Mouse (Mus musculus): ENCODE data around the gene Olfr18.
"Not testable (repeated sequence)": the region's sequence is repeated elsewhere in the genome, so short reads cannot be mapped to it uniquely, and the experiment has no call there.

Gene Olfr18

GRCm38 (mm10) chr9:20335994-20336393, at the start of gene Olfr18:
Gene Olfr18, minus strand, starts transcription at chr9:20336094.
- CTCF ChIA-PET: no interaction called here

GRCm38 (mm10) chr9:20385343-20385703, 49.4 kb upstream of the Olfr18 start:
- CTCF ChIA-PET: no interaction called here

DNA sequence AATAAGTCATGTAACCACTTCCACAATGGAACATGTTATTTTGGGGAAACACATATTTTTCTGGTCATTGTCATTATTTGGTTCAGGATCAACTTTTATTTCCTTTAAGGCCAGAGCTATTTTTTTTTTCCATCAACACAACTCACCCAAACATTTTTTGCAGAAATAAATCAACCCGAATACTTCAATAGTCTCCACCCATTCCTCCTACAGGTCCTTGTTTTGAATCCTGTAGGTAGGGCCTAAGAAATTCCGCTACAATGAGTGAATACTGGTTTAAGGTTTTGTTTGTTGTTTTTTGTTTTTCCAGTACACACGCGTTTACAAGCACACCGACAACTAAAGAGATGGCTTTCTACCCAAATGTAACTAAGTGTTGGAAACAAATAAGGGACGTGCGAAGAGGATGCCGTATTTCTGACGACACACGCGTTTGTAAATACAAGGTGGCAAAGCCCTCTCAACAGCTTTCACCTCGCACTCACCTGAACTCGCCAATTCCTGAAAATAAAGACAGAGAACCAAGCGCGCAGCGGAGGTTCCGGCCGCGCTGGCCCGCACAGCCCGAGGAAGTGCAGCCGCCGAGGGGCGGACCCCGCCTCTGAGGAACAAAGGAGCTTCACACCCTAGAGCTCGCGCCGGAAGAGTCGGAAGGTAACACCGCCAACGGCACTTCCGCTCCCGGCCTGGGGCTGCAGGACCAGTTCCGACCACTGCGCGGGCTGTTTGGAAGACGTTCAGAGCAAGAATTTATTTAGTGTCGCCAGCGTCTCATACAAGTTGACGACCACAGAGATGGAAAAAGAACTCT, 48.8 kb upstream of the Olfr18 start, which contains the start of gene Zfp560:
TSS of gene Zfp560 (minus strand) at position 646 of the 811 bp plus-strand sequence.
- CTCF ChIA-PET: no interaction called here

DNA sequence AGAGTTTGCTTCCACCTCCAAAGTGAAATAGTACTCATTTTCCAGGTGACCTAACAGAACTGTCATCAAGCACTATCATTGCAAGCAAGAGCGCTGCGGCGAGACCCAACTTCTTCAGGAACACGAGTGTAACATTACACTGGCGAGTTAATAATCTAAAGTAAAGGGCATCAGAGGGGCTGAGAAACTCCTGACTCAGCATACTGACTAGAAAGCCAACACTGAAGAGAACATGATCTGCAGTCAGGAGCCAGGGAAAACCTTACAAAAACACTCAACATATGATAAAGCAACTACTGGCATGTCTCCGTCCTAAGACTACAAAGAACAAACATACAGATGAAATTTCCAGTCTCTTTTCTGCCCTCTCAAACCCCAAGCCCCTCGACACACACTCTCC, 47.8 kb upstream of the Olfr18 start:
- CTCF ChIA-PET: no interaction called here

- CTCF ChIA-PET: no interaction called here
These were observed 38.8 kb upstream of the Olfr18 start for GRCm38 (mm10) chr9:20374712-20375111.

GRCm38 (mm10) chr9:20367311-20367710, 31.4 kb upstream of the Olfr18 start:
- CTCF ChIA-PET: no interaction called here

DNA sequence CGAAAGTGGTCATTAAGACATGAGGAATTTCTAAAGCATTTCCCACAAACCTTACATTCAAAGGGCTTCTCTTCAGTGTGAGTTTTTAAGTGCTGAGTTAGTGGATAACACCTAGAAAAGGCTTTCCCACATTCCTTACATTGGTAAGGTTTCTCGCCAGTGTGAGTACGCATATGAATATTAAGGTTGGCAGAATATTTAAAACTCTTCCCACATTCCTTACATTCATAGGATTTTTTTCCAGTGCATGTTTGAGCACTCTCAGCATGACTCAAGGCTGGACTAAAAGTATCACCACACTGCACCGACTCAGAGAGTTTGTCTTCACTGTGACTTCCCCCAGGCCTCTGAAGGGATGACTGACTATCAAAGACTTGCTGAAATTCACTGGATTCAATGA, 12.6 kb upstream of the Olfr18 start:
- CTCF ChIA-PET: no interaction called here

DNA sequence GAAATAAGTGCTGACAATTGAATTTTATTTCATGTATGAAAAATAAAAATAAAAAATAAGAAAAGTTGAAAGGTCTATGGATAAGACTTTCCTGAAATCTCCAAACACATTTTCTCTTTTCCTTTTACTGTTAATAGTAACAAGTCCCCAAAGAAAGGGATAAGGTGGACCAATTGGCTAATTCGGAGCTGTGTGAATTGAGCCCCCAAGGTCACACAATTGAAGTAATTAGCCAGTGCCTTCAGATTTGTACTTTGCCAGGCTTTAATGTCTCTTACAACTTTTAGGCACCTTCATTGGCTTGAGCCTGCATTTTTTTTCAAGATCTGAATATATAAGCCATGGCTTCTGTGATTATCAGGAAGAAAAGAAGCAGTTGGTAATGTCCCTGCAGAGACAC, 37.7 kb downstream of the Olfr18 start, which contains the start of gene Olfr873:
TSS of gene Olfr873 (plus strand) at position 301 of the 400 bp plus-strand sequence.
- CTCF ChIA-PET: no interaction called here

GRCm38 (mm10) chr9:20295562-20295961, 40.3 kb downstream of the Olfr18 start:
- CTCF ChIA-PET: not testable (repeated sequence)

DNA sequence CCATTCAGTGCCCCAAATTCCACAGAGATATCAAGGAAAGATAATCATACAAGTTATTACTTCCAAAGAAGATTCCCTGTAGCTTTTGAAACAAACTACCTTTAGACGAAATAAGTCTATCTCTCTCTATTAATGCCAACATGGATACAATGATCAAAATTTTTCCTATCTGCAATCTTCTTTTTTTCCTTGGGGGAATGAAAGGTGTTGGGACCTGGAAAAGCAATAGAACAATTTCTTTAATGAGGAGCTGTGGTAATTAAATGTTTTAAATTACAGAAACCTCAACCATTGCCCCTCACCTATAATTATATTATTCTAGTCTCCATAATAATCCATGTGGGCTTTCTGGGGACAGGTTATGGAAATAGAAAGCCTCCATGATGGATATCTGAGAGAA, 53.8 kb downstream of the Olfr18 start, which contains the start of gene Olfr39:
TSS of gene Olfr39 (plus strand) at position 301 of the 400 bp plus-strand sequence.
- CTCF ChIA-PET: no interaction called here
